In the genomic region with DNA sequence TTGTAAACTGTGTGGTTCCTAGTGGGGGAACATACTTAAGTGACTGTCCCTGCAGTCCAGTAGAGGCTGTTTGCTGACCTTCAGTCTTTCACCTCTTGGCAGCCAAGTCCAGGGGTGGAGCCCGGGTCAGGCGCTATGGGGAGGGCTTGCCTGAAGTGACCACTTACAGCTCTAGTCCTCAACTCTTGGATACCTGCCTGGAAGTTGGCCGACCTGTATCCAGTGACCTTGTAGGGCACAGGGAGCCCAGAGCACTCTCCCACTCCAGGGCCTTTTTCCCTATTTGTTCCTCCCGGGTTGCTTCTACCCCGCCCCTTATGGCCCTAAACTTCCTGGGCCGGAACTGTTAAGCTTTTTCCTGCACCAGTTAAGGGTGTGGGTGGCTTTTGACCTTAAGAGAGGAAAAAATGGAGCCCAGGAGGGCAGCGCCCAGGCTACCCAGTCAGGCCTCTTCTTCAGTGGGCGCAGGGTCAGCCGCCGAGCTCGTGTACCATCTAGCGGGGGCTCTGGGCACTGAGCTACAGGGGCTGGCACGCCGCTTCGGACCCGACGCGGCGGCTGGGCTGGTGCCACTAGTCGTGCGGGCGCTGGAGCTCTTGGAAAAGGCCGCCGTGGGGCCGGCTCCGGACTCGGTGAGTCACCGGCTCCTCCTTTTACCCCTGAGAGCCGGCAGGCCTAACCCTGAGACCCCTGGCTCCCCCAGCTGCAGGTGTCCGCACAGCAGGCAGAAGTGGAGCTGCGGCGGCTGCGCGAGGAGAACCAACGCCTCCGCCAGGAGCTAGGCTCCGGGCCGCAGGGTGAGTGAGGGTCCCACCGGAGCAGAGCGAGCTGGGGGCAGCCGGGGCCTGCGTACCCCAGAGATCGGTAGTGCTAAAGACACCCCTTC, we compare ENCODE assay signal across 8 mouse cellular contexts. TPM values are rescaled to one million over a fixed set of nuclear protein-coding genes. Genes with fewer than 3 reads are reported as not detected.
DNase-seq lines count a peak whose midpoint lies in the region; ATAC-seq and TF ChIP-seq lines count a peak whose summit lies in the region.

Gene Rilp (plus strand): TSS at position 354 of the 886 bp plus-strand sequence.

- intact Hi-C loops in left cerebral cortex, postnatal 4 days (cut with DNase I) = no loop called here

- peak; percentile 78 for DNase-seq in retina, embryonic 14.5 days (ENCODE audit: low spot score)
- DNase-seq in retina, postnatal 1 day = no peak
- peak; percentile 90 to 91 for DNase-seq in cerebellum, postnatal 10 days
- peak; percentile 48 to 65 for DNase-seq in frontal cortex, postnatal 36 days (ENCODE audit: low spot score in 2 of 2)
- DNase-seq in left cerebral cortex, postnatal 4 days = peak; percentile 85

- peak within 1 kb of the TSS; percentile 49 for H3K4me3 ChIP-seq in hindbrain, embryonic 12.5 days
- peak within 1 kb of the TSS; percentile 80 for H3K4me3 ChIP-seq in testis, adult 2 months (ENCODE audit: control insufficient read depth, low read depth, low read length)

- H3K36me3 ChIP-seq in hindbrain, embryonic 12.5 days = peaks cover 46% of the 10 kb centered on the region
- H3K36me3 ChIP-seq in testis, adult 2 months (ENCODE audit: control insufficient read depth, insufficient read depth, low read length) = peaks cover 6% of the 10 kb centered on the region

- peak within 1 kb of the TSS; percentile 67 for H3K9ac ChIP-seq in hindbrain, embryonic 12.5 days

- H3K27ac ChIP-seq in hindbrain, embryonic 12.5 days = peak within 1 kb of the TSS; percentile 70
- H3K27ac ChIP-seq in testis, adult 2 months (ENCODE audit: control insufficient read depth, insufficient read depth, low read depth, low read length) = peak within 1 kb of the TSS; percentile 75

- no peaks in the 10 kb centered on the region for H3K27me3 ChIP-seq in hindbrain, embryonic 12.5 days
- H3K27me3 ChIP-seq in testis, adult 2 months (ENCODE audit: control insufficient read depth, insufficient read depth, low read length) = no peaks in the 10 kb centered on the region

- 3% methylated on average over 43 of the region's 43 CpGs for WGBS in hindbrain, embryonic 12.5 days

- TF ChIP-seq POLR2A in testis, adult 2 months (IDR thresholded peaks at IDR 0.05; ENCODE audit: control insufficient read depth, low read depth, low read length) = no peak

- no peaks in the 10 kb centered on the region for H3K9me3 ChIP-seq in hindbrain, embryonic 12.5 days (replicated peaks)

- no peak for TF ChIP-seq CTCF in testis, adult 2 months (IDR thresholded peaks at IDR 0.05; ENCODE audit: control insufficient read depth, insufficient read depth, insufficient replicate concordance, low read depth, low read length)

- peak; percentile 82 for ATAC-seq in hindbrain, embryonic 12.5 days (ENCODE audit: low FRiP score)
- peak; percentile 57 for ATAC-seq in megakaryocyte-erythroid progenitor cell, adult 5-6 weeks (replicated peaks; ENCODE audit: low FRiP score, low TSS enrichment, poor library complexity, severe bottlenecking)

- H3K4me2 ChIP-seq in hindbrain, embryonic 12.5 days (replicated peaks) = peak within 1 kb of the TSS; percentile 93

- H3K4me1 ChIP-seq in hindbrain, embryonic 12.5 days = peaks cover 22% of the 10 kb centered on the region
- H3K4me1 ChIP-seq in testis, adult 2 months (ENCODE audit: control insufficient read depth, insufficient read depth, low read length) = peaks cover 10% of the 10 kb centered on the region

RNA-seq across cellular contexts. Expression of gene Rilp, which starts in this region (rescaled TPM):
- 0.68 and 0.75 TPM in 2 replicates for polyA plus RNA-seq in hindbrain, embryonic 12.5 days (2016; fragmentation: Nextera tagmentation; extraction: Ambion mirVana)
- total RNA-seq in left cerebral cortex, postnatal 4 days (2021) = 1 to 10 TPM; 1.8 to 1.9 TPM
- 1.5 TPM in 1 of 2 replicates, not detected in the other for total RNA-seq in megakaryocyte-erythroid progenitor cell, adult 5-6 weeks (2014; fragmentation: Nextera tagmentation)
- total RNA-seq in megakaryocyte-erythroid progenitor cell, adult 5-6 weeks (2017) = 0.72 TPM in 1 of 2 replicates, not detected in the other
- polyA plus RNA-seq in testis, adult 2 months (2012; rRNA removed) = 0.58 and 0.94 TPM in 2 replicates

Comparison
In these comparisons a context has a peak if more than half of its experiments do, and no peak if none do; other contexts are left out.
1. Peak in ATAC-seq, H3K4me3 ChIP-seq, H3K27ac ChIP-seq, H3K9ac ChIP-seq and H3K4me2 ChIP-seq in hindbrain, embryonic 12.5 days; RNA of the gene not detected or under 1 TPM.